Mouse (Mus musculus): ENCODE measurements around the gene Lefty2. TPM values are rescaled to one million over a fixed set of nuclear protein-coding genes. Genes with fewer than 3 reads are reported as not detected.

The Lefty2 gene
- total and polyA plus RNA-seq, 3 experiments = not detected

GRCm38 (mm10) chr1:180881768-180882167, 11.1 kb upstream of the Lefty2 start (continued):
- TF ChIP-seq MEF2A (IDR thresholded peaks at IDR 0.05; ENCODE audit: extremely low read depth, insufficient replicate concordance, low read depth, low read length, poor library complexity, severe bottlenecking) = no peak

GRCm38 (mm10) chr1:180883731-180884130, 9.2 kb upstream of the Lefty2 start:
- Histone ChIP-seq H3K36me3 (ENCODE audit: control insufficient read depth in 1 of 2, insufficient read depth in 2 of 2, low read length in 2 of 2) (peaks cover 0 to 8% of the 10 kb centered on the region in 2 experiments; a peak in 2 of 4 replicates), H3K4me3 (ENCODE audit: control insufficient read depth in 1 of 2, insufficient read depth in 1 of 2, low read depth in 2 of 2, low read length in 2 of 2) (no peak overlapping the region), H3K9me3 (replicated peaks; ENCODE audit: insufficient read depth, low read length) (no peaks in the 10 kb centered on the region), H3K79me2 (ENCODE audit: control insufficient read depth, insufficient read depth, low read length, poor library complexity) (no peaks in the 10 kb centered on the region), H3K4me1 (ENCODE audit: control insufficient read depth in 1 of 2, insufficient read depth in 2 of 2, low read length in 2 of 2) (peaks cover 0 to 21% of the 10 kb centered on the region in 2 experiments; a peak in 2 of 4 replicates), H3K27ac (ENCODE audit: control insufficient read depth, low read depth, low read length) (no peak overlapping the region), H3K27me3 (ENCODE audit: control insufficient read depth in 1 of 2, insufficient read depth in 2 of 2, low read length in 2 of 2) (no peaks in the 10 kb centered on the region; a peak in 2 of 4 replicates), H3K9ac (ENCODE audit: control insufficient read depth, low read depth, low read length, poor library complexity, severe bottlenecking) (no peak overlapping the region)
- DNase-seq (ENCODE audit: low read depth, low spot score) = no peak
- TF ChIP-seq CHD1 (IDR thresholded peaks at IDR 0.05; ENCODE audit: low read depth, low read length) = no peak
- no peak for TF ChIP-seq ZKSCAN1 (IDR thresholded peaks at IDR 0.05; ENCODE audit: low read depth, low read length)
- TF ChIP-seq USF2 (IDR thresholded peaks at IDR 0.05; ENCODE audit: borderline replicate concordance in 1 of 2, insufficient read depth in 1 of 2, low read depth in 1 of 2, low read length in 2 of 2) = no peak
- no peak for TF ChIP-seq ZNF384 (IDR thresholded peaks at IDR 0.05; ENCODE audit: low read depth, low read length)
- no peak for TF ChIP-seq ZC3H11A (IDR thresholded peaks at IDR 0.05; ENCODE audit: low read depth, low read length)
- no peak for TF ChIP-seq TBP (IDR thresholded peaks at IDR 0.05; ENCODE audit: low read depth, low read length)
- no peak for TF ChIP-seq EP300 (IDR thresholded peaks at IDR 0.05; ENCODE audit: low read depth in 1 of 2, low read length in 2 of 2)
- TF ChIP-seq SIN3A (IDR thresholded peaks at IDR 0.05; ENCODE audit: low read length) = no peak
- TF ChIP-seq HCFC1 (IDR thresholded peaks at IDR 0.05; ENCODE audit: low read depth, low read length) = no peak
- no peak for TF ChIP-seq GATA1 (IDR thresholded peaks at IDR 0.05; ENCODE audit: low read depth, low read length)
- no peak for TF ChIP-seq MXI1 (IDR thresholded peaks at IDR 0.05; ENCODE audit: low read depth, low read length)
- TF ChIP-seq POLR2AphosphoS2 (IDR thresholded peaks at IDR 0.05; ENCODE audit: low read length) = no peak
- TF ChIP-seq RCOR1 (IDR thresholded peaks at IDR 0.05; ENCODE audit: low read depth, low read length) = no peak
- no peak for TF ChIP-seq KAT2A (conservative IDR thresholded peaks at IDR 0.05; ENCODE audit: low read depth, low read length)
- TF ChIP-seq CTCF (IDR thresholded peaks at IDR 0.05 in 2 of 3, conservative IDR thresholded peaks at IDR 0.05 in 1 of 3; ENCODE audit: control insufficient read depth in 1 of 3, insufficient read depth in 1 of 3, low read depth in 2 of 3, low read length in 3 of 3, poor library complexity in 1 of 3, severe bottlenecking in 1 of 3) = no peak
- TF ChIP-seq E2F4 (IDR thresholded peaks at IDR 0.05; ENCODE audit: borderline replicate concordance, low read depth, low read length) = no peak
- no peak for TF ChIP-seq MEF2A (IDR thresholded peaks at IDR 0.05; ENCODE audit: extremely low read depth, insufficient replicate concordance, low read depth, low read length, poor library complexity, severe bottlenecking)

GRCm38 (mm10) chr1:180884484-180884883, 8.4 kb upstream of the Lefty2 start:
- TF ChIP-seq GATA1 (IDR thresholded peaks at IDR 0.05; ENCODE audit: low read depth, low read length) = no peak
- no peak for TF ChIP-seq POLR2AphosphoS5 (IDR thresholded peaks at IDR 0.05; ENCODE audit: borderline replicate concordance, low read depth, low read length)
- no peak for TF ChIP-seq ZNF384 (IDR thresholded peaks at IDR 0.05; ENCODE audit: low read depth, low read length)
- TF ChIP-seq UBTF (IDR thresholded peaks at IDR 0.05; ENCODE audit: borderline replicate concordance, insufficient read depth, low read depth, low read length) = no peak
- TF ChIP-seq RCOR1 (IDR thresholded peaks at IDR 0.05; ENCODE audit: low read depth, low read length) = no peak
- no peak for TF ChIP-seq RAD21 (IDR thresholded peaks at IDR 0.05; ENCODE audit: low read depth, low read length)
- no peak for TF ChIP-seq NRF1 (IDR thresholded peaks at IDR 0.05; ENCODE audit: insufficient read depth, low read depth, low read length, poor library complexity, severe bottlenecking)
- no peak for TF ChIP-seq ZKSCAN1 (IDR thresholded peaks at IDR 0.05; ENCODE audit: low read depth, low read length)
- no peak for TF ChIP-seq NELFE (IDR thresholded peaks at IDR 0.05; ENCODE audit: low read depth, low read length)
- TF ChIP-seq E2F4 (IDR thresholded peaks at IDR 0.05; ENCODE audit: borderline replicate concordance, low read depth, low read length) = no peak
- no peak for TF ChIP-seq USF1 (IDR thresholded peaks at IDR 0.05; ENCODE audit: low read depth, low read length)
- no peak for TF ChIP-seq MYC (IDR thresholded peaks at IDR 0.05; ENCODE audit: low read depth, low read length)
- TF ChIP-seq MYB (IDR thresholded peaks at IDR 0.05; ENCODE audit: low read depth, low read length) = no peak
- no peak for TF ChIP-seq ZC3H11A (IDR thresholded peaks at IDR 0.05; ENCODE audit: low read depth, low read length)
- Histone ChIP-seq H3K9ac (ENCODE audit: control insufficient read depth, low read depth, low read length, poor library complexity, severe bottlenecking) (no peak overlapping the region), H3K36me3 (ENCODE audit: control insufficient read depth in 1 of 2, insufficient read depth in 2 of 2, low read length in 2 of 2) (peaks cover 0 to 8% of the 10 kb centered on the region in 2 experiments; a peak in 2 of 4 replicates), H3K27ac (ENCODE audit: control insufficient read depth, low read depth, low read length) (no peak overlapping the region), H3K27me3 (ENCODE audit: control insufficient read depth in 1 of 2, insufficient read depth in 2 of 2, low read length in 2 of 2) (no peaks in the 10 kb centered on the region; a peak in 2 of 4 replicates), H3K4me3 (ENCODE audit: control insufficient read depth in 1 of 2, insufficient read depth in 1 of 2, low read depth in 2 of 2, low read length in 2 of 2) (no peak overlapping the region), H3K4me1 (ENCODE audit: control insufficient read depth in 1 of 2, insufficient read depth in 2 of 2, low read length in 2 of 2) (peaks cover 0 to 22% of the 10 kb centered on the region in 2 experiments; a peak in 2 of 4 replicates), H3K79me2 (ENCODE audit: control insufficient read depth, insufficient read depth, low read length, poor library complexity) (no peaks in the 10 kb centered on the region), H3K9me3 (replicated peaks; ENCODE audit: insufficient read depth, low read length) (no peaks in the 10 kb centered on the region)
- no peak for DNase-seq (ENCODE audit: low read depth, low spot score)

Data from MEL (cell line).